Mouse (Mus musculus): ENCODE data around the gene Rassf8.

GRCm38 (mm10) chr6:145865886-145866851 is 119.6 kb downstream of the Rassf8 start:
- TF ChIP-seq CTCF (IDR thresholded peaks at IDR 0.05; ENCODE audit: control insufficient read depth, insufficient read depth, insufficient replicate concordance, low read depth, low read length) (no peak), POLR2A (IDR thresholded peaks at IDR 0.05; ENCODE audit: control insufficient read depth, low read depth, low read length) (no peak)

Data from testis, adult 2 months (tissue).